Mouse (Mus musculus) embryo, embryonic 9.5 days (tissue): ENCODE data around the gene Ptch2.

Experiments
- DNase-seq: peaks from one replicate; pipeline ENCODE4 v3.0.0-alpha.2; 2017; ENCODE audit errors: extremely low spot score

The Ptch2 gene

GRCm38 (mm10) chr4:117095551-117096452 lies at the start of gene Ptch2:
Gene Ptch2 (plus strand): TSS chr4:117096075.
- DNase-seq: peak; percentile 93

- no peak for DNase-seq
These were observed 47.0 kb upstream of the Ptch2 start for GRCm38 (mm10) chr4:117048836-117049235.

- no peak for DNase-seq
These were observed 46.4 kb upstream of the Ptch2 start for GRCm38 (mm10) chr4:117049485-117049884.

GRCm38 (mm10) chr4:117052626-117053025 lies 43.2 kb upstream of the Ptch2 start:
- no peak for DNase-seq

GRCm38 (mm10) chr4:117053956-117054355 lies 41.9 kb upstream of the Ptch2 start:
- no peak for DNase-seq

GRCm38 (mm10) chr4:117056102-117056501 lies 39.8 kb upstream of the Ptch2 start:
- DNase-seq: no peak

- no peak for DNase-seq
These were observed 39.4 kb upstream of the Ptch2 start for GRCm38 (mm10) chr4:117056514-117056913.

GRCm38 (mm10) chr4:117058512-117058911 lies 37.4 kb upstream of the Ptch2 start:
- DNase-seq: no peak

- DNase-seq: peak; percentile 7
These were observed 33.0 kb upstream of the Ptch2 start for GRCm38 (mm10) chr4:117062700-117063390.

GRCm38 (mm10) chr4:117068035-117068434 lies 27.8 kb upstream of the Ptch2 start:
- DNase-seq: no peak

- DNase-seq: no peak
These were observed 26.2 kb upstream of the Ptch2 start for GRCm38 (mm10) chr4:117069647-117070046.

- no peak for DNase-seq
These were observed 25.3 kb upstream of the Ptch2 start for GRCm38 (mm10) chr4:117070624-117071023.

- DNase-seq: no peak
These were observed 24.7 kb upstream of the Ptch2 start for GRCm38 (mm10) chr4:117071183-117071582.

GRCm38 (mm10) chr4:117087948-117088640 lies 7.8 kb upstream of the Ptch2 start:
- no peak for DNase-seq

GRCm38 (mm10) chr4:117090586-117090985 lies 5.3 kb upstream of the Ptch2 start:
- no peak for DNase-seq

GRCm38 (mm10) chr4:117094626-117095361 lies 1.1 kb upstream of the Ptch2 start:
- DNase-seq: no peak

GRCm38 (mm10) chr4:117096666-117097065 lies 791 bp downstream of the Ptch2 start:
- peak; percentile 32 for DNase-seq

GRCm38 (mm10) chr4:117097969-117098763 lies 2.3 kb downstream of the Ptch2 start:
- DNase-seq: no peak

- no peak for DNase-seq
These were observed 2.8 kb downstream of the Ptch2 start for GRCm38 (mm10) chr4:117098764-117099036.

- DNase-seq: no peak
These were observed 4.2 kb downstream of the Ptch2 start for GRCm38 (mm10) chr4:117100036-117100435.

- DNase-seq: peak; percentile 52
These were observed 5.3 kb downstream of the Ptch2 start for GRCm38 (mm10) chr4:117101218-117101617.
